Mouse (Mus musculus) ES-Bruce4 (cell line): ENCODE data around the gene Tnfsf13. TPM values are rescaled to one million over a fixed set of nuclear protein-coding genes. Genes with fewer than 3 reads are reported as not detected.

Experiments
- H3K27ac ChIP-seq: 2 replicates; pipeline ENCODE4 v1.5.1; 2012; ENCODE audit warnings: low read length, inconsistent platforms; ENCODE audit not compliant: insufficient read depth
- H3K27me3 ChIP-seq: 2 replicates; pipeline ENCODE4 v1.6.1; 2012; ENCODE audit warnings: mild to moderate bottlenecking, low read length, inconsistent platforms; ENCODE audit not compliant: control insufficient read depth, poor library complexity, insufficient read depth, severe bottlenecking
- H3K36me3 ChIP-seq: 2 replicates; pipeline ENCODE4 v1.6.1; 2012; ENCODE audit warnings: inconsistent platforms, mild to moderate bottlenecking, low read length, moderate library complexity; ENCODE audit not compliant: control insufficient read depth, poor library complexity, insufficient read depth, severe bottlenecking
- H3K4me1 ChIP-seq: one replicate; pipeline ENCODE4 v1.8.1; 2011; ENCODE audit warnings: low read length; ENCODE audit not compliant: control insufficient read depth, insufficient read depth
- H3K4me3 ChIP-seq: 2 replicates; pipeline ENCODE4 v1.5.1; 2011; ENCODE audit warnings: low read depth, mild to moderate bottlenecking, low read length
- H3K9ac ChIP-seq: 2 replicates; pipeline ENCODE4 v1.6.1; 2012; ENCODE audit warnings: low read depth, mild to moderate bottlenecking, inconsistent platforms; ENCODE audit not compliant: poor library complexity, severe bottlenecking
- H3K9me3 ChIP-seq: replicated peaks from 2 replicates; pipeline ENCODE4 v1.6.1; 2012; ENCODE audit warnings: mild to moderate bottlenecking, low read length, inconsistent platforms; ENCODE audit not compliant: control insufficient read depth, poor library complexity, insufficient read depth, severe bottlenecking
- CTCF ChIP-seq: IDR thresholded peaks from one replicate; pipeline ENCODE4 v1.8.1; 2011; ENCODE audit warnings: low read depth, low read length
- EP300 ChIP-seq: IDR thresholded peaks from 2 replicates; pipeline ENCODE4 v1.6.1; 2011; ENCODE audit warnings: low read depth, low read length; ENCODE audit not compliant: insufficient read depth
- POLR2A ChIP-seq: IDR thresholded peaks from one replicate; pipeline ENCODE4 v1.8.1; 2011; ENCODE audit warnings: low read length; ENCODE audit not compliant: insufficient read depth
- polyA plus RNA-seq: library from polyadenylated mRNA; stranded (reverse); fragments of >200 nt; gene quantifications from 2 replicates; pipeline ENCODE4 v1.2.4, GENCODE M21; 2011; ENCODE audit warnings: low read depth; ENCODE audit not compliant: missing spikeins, insufficient read depth, insufficient read length

Gene Tnfsf13
- polyA plus RNA-seq, 1 experiment = 1.3 TPM

- Histone ChIP-seq H3K27ac (peak overlapping the region; percentile 95; the same call in 1 of the 2 replicates), H3K4me1 (peaks cover 4% of the 10 kb centered on the region), H3K9ac (peak overlapping the region; percentile 77), H3K9me3 (no peaks in the 10 kb centered on the region), H3K4me3 (peak overlapping the region; percentile 45), H3K36me3 (no peaks in the 10 kb centered on the region), H3K27me3 (no peaks in the 10 kb centered on the region)
- peak; percentile 46 for TF ChIP-seq CTCF
- TF ChIP-seq POLR2A = no peak
Measured at GRCm38 (mm10) chr11:69719423-69719822, 33.8 kb upstream of the Tnfsf13 start.

GRCm38 (mm10) chr11:69718661-69719060, 33.1 kb upstream of the Tnfsf13 start:
- Histone ChIP-seq H3K27me3 (no peaks in the 10 kb centered on the region), H3K36me3 (no peaks in the 10 kb centered on the region), H3K4me1 (peaks cover 4% of the 10 kb centered on the region), H3K9ac (peak overlapping the region; percentile 77), H3K9me3 (no peaks in the 10 kb centered on the region), H3K4me3 (peak overlapping the region; percentile 12; the same call in 1 of the 2 replicates), H3K27ac (peak overlapping the region; percentile 95)
- no peak for TF ChIP-seq EP300
- no peak for TF ChIP-seq POLR2A
- no peak for TF ChIP-seq CTCF

GRCm38 (mm10) chr11:69716953-69717352, 31.4 kb upstream of the Tnfsf13 start:
- Histone ChIP-seq H3K4me1 (peaks cover 4% of the 10 kb centered on the region), H3K36me3 (no peaks in the 10 kb centered on the region), H3K9ac (no peak overlapping the region), H3K9me3 (no peaks in the 10 kb centered on the region), H3K27ac (peak overlapping the region; percentile 13), H3K27me3 (no peaks in the 10 kb centered on the region), H3K4me3 (no peak overlapping the region)
- TF ChIP-seq POLR2A = no peak
- TF ChIP-seq CTCF = peak; percentile 38
- no peak for TF ChIP-seq EP300

- Histone ChIP-seq H3K9ac (no peak overlapping the region), H3K27me3 (no peaks in the 10 kb centered on the region), H3K27ac (peak overlapping the region; percentile 6; the same call in 1 of the 2 replicates), H3K4me3 (no peak overlapping the region), H3K9me3 (no peaks in the 10 kb centered on the region), H3K36me3 (no peaks in the 10 kb centered on the region), H3K4me1 (peaks cover 5% of the 10 kb centered on the region)
- TF ChIP-seq EP300 (no peak), CTCF (no peak), POLR2A (no peak)
Measured at GRCm38 (mm10) chr11:69715929-69716328, 30.3 kb upstream of the Tnfsf13 start.

GRCm38 (mm10) chr11:69715482-69715881, 29.9 kb upstream of the Tnfsf13 start:
- TF ChIP-seq CTCF = peak; percentile 96
- no peak for TF ChIP-seq POLR2A
- no peak for TF ChIP-seq EP300
- Histone ChIP-seq H3K27ac (peak overlapping the region; percentile 65), H3K36me3 (no peaks in the 10 kb centered on the region), H3K9ac (peak overlapping the region; percentile 58), H3K4me3 (peak overlapping the region; percentile 41), H3K9me3 (no peaks in the 10 kb centered on the region), H3K27me3 (no peaks in the 10 kb centered on the region), H3K4me1 (peaks cover 6% of the 10 kb centered on the region)

- Histone ChIP-seq H3K27me3 (no peaks in the 10 kb centered on the region), H3K9ac (peak overlapping the region; percentile 58), H3K9me3 (no peaks in the 10 kb centered on the region), H3K36me3 (no peaks in the 10 kb centered on the region), H3K4me3 (peak overlapping the region; percentile 41), H3K4me1 (peaks cover 7% of the 10 kb centered on the region), H3K27ac (peak overlapping the region; percentile 65)
- 0 out of 2 replicates have a peak, but pooled peaks have one; percentile 57 for TF ChIP-seq EP300
- no peak for TF ChIP-seq CTCF
- TF ChIP-seq POLR2A = no peak
Measured at GRCm38 (mm10) chr11:69714636-69715329, 29.2 kb upstream of the Tnfsf13 start.
